Mouse (Mus musculus) erythroblast, embryonic 14.5 days (primary cell): ENCODE results near the gene Creb1.

ENCODE experiments used
- GATA1 ChIP-seq: IDR thresholded peaks from 2 replicates; pipeline ENCODE4 v1.6.1; 2012; ENCODE audit warnings: low read length, inconsistent platforms, mixed read lengths
- TAL1 ChIP-seq: IDR thresholded peaks from 3 replicates; pipeline ENCODE4 v1.6.1; 2012; ENCODE audit warnings: low read length, inconsistent platforms, mixed read lengths

GRCm38 (mm10) chr1:64519345-64519744, 13.1 kb upstream of the Creb1 start:
- TF ChIP-seq TAL1 (no peak), GATA1 (no peak)
